Mouse (Mus musculus): ENCODE data around the gene Gpm6b. TPM values are rescaled to one million over a fixed set of nuclear protein-coding genes. Genes with fewer than 3 reads are reported as not detected.

Gpm6b gene
- polyA plus RNA-seq (2015; fragmentation: Nextera tagmentation; extraction: Ambion mirVana) = 23.4 and 25.0 TPM in 2 replicates

DNA sequence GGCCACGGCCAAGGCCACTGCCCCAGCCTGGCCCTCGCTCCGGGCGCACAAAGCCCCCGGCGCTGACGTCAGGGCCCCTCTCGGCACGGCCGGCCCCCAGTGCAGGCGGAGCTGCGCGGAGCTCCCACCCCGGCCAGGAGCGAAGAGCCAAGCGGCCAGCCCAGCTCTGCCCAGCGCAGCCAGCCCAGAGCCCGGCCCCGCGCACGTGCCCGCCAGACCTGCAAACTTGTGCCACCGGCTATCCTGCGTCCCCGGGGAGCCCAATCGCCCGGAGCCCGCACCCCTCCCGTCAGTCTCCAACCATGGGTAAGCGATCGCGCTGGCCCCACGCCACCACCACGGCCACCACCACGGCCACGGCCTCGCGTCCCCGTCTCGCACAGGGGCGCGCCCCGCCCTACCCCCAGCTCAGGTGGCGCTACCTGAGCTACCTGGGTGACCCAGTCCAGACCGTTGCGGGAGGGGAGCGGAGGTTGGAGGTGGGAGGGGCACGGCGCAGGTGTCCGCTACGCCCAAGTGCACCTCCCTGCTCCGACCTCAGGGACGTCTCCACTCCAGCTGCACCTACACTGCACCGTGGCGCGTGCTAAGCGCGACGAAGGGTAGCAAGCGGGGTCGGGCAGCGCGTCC lies at the start of gene Gpm6b:
Gene Gpm6b (plus strand): TSS at position 81 of the 630 bp plus-strand sequence.
- no peaks in the 10 kb centered on the region for H3K9me3 ChIP-seq
- H3K9ac ChIP-seq = peak within 1 kb of the TSS; percentile 39
- no peaks in the 10 kb centered on the region for H3K36me3 ChIP-seq
- H3K27me3 ChIP-seq = peaks cover 30% of the 10 kb centered on the region
- ATAC-seq (ENCODE audit: insufficient number of reproducible peaks, low FRiP score, low TSS enrichment, low read depth) = peak; percentile 87
- 31% methylated on average over 60 of the region's 63 CpGs for WGBS
- 0 out of 2 replicates have a peak, but pooled peaks cover 2% of the 10 kb centered on the region for H3K4me1 ChIP-seq
- H3K4me2 ChIP-seq = peak within 1 kb of the TSS; percentile 88
- peak within 1 kb of the TSS; percentile 51 for H3K4me3 ChIP-seq
- no peak within 1 kb of the TSS for H3K27ac ChIP-seq

DNA sequence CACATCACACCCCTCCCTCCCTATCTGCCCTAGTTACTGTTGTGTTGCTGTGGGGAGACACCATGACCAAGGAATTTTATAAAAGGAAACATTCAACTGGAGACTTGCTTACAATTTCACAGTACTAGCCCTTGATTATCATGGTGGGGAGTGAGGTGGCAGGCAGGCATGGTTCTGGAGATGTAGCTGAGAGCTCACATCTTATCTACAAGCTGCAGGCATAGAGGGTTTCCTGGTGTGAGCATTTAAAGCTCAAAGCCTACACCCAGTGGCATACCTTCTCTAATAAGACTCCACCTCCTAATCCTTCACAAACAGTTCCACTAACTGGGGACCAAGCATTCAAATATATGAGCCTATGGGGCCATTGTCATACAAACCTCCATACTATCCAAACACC lies 42.4 kb upstream of the Gpm6b start:
- ATAC-seq (ENCODE audit: insufficient number of reproducible peaks, low FRiP score, low TSS enrichment, low read depth) = no peak
- no peaks in the 10 kb centered on the region; the same call in 1 of the 2 replicates for H3K27me3 ChIP-seq

DNA sequence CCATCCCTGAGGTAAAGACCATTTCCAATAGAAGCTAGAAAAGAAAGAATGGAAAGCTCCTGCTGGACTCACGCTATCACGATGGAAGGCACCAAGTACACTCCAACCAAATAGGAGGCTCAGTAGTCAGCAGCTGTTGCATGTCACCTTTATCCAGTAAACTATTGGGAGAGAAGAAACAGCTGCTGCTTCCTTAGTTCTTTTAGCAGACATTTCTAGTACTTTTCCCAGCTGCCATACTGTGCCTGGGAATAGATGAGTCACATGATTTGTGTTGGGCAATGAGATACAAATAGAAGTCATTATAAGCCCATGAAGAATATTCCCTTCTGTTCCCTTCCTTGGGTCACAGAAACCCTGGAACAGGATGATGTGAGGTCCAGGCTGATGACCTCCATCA lies 40.4 kb upstream of the Gpm6b start:
- Histone ChIP-seq H3K4me3 (no peak overlapping the region), H3K4me1 (no peaks in the 10 kb centered on the region), H3K36me3 (no peaks in the 10 kb centered on the region), H3K9ac (no peak overlapping the region), H3K4me2 (no peak overlapping the region), H3K27ac (no peak overlapping the region), H3K27me3 (no peaks in the 10 kb centered on the region; the same call in 1 of the 2 replicates), H3K9me3 (no peaks in the 10 kb centered on the region)
- no peak for ATAC-seq (ENCODE audit: insufficient number of reproducible peaks, low FRiP score, low TSS enrichment, low read depth)
- WGBS = 95% methylated on average over 2 of the region's 2 CpGs

More for the DNA sequence above, 42.4 kb upstream of the Gpm6b start:
- Histone ChIP-seq H3K9me3 (no peaks in the 10 kb centered on the region), H3K27ac (no peak overlapping the region), H3K4me3 (no peak overlapping the region), H3K9ac (no peak overlapping the region), H3K4me2 (no peak overlapping the region), H3K4me1 (no peaks in the 10 kb centered on the region), H3K36me3 (no peaks in the 10 kb centered on the region)

DNA sequence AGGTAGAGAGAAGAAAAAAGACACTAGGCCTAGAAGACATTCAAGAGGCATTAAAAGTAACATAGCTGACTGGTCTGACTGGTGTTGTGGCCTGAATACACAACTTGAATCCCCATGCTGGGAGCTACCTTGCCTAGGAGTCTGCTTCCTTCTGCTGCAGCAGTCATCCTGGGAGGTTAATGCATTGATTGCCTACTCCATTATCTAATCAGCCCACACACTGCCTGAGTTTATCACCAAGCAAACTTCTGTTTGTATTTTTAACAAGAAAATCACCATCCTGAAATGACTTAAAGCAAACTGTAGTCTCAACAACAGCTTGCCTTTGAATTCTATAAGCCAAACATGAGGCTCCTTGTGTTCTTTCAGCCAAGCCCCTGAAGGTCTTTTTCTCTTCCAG lies 38.9 kb upstream of the Gpm6b start:
- no peaks in the 10 kb centered on the region for H3K4me1 ChIP-seq
- no peaks in the 10 kb centered on the region; the same call in 1 of the 2 replicates for H3K27me3 ChIP-seq
- no peak overlapping the region for H3K27ac ChIP-seq
- H3K4me2 ChIP-seq = no peak overlapping the region
- H3K4me3 ChIP-seq = no peak overlapping the region
- no peak overlapping the region for H3K9ac ChIP-seq
- H3K36me3 ChIP-seq = no peaks in the 10 kb centered on the region
- ATAC-seq (ENCODE audit: insufficient number of reproducible peaks, low FRiP score, low TSS enrichment, low read depth) = no peak
- H3K9me3 ChIP-seq = no peaks in the 10 kb centered on the region

DNA sequence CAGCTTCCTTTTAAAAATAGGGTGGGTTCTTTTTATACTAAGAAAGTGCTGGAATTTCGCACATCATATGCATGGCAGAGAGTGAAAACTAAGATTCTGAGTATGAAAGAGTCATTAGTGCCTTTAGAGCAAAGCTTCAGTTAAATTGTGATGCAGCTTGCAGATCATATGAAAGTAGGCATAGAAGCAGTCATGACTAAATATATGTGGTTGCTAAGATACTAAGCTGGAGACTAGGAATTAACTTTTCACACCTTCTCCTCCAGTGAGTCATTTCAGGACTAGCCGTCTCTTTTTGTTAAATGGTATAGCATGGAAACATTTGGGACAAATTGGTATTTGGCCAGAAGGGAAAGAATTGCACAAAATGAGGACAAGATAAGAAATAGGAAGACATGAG lies 24.1 kb upstream of the Gpm6b start:
- 69% methylated on average over 2 of the region's 2 CpGs for WGBS
- Histone ChIP-seq H3K27ac (no peak overlapping the region), H3K4me1 (no peaks in the 10 kb centered on the region), H3K27me3 (peaks cover 10% of the 10 kb centered on the region; the same call in 1 of the 2 replicates), H3K9me3 (no peaks in the 10 kb centered on the region), H3K36me3 (no peaks in the 10 kb centered on the region), H3K4me3 (no peak overlapping the region), H3K9ac (no peak overlapping the region), H3K4me2 (no peak overlapping the region)
- no peak for ATAC-seq (ENCODE audit: insufficient number of reproducible peaks, low FRiP score, low TSS enrichment, low read depth)

DNA sequence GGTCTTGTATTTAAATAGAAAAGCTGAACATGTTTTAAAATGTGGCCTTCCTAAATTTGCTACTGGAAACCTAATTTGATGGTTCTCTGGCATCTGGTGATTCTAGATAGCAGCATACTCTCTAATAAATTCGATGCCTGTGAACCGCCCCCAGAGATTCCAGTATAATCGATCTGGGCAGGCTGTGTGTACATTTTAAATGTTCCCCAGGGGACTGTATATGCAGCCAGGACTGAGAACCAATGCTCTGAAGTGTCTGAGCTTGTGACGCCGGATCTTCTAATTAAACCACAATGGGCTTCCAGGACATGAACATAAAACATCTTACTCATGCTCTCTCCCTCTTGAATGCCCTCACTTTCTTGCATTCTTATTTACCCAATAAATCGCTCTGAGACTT lies 22.5 kb upstream of the Gpm6b start:
- no peak overlapping the region for H3K27ac ChIP-seq
- H3K27me3 ChIP-seq = peaks cover 10% of the 10 kb centered on the region; the same call in 1 of the 2 replicates
- WGBS = 58% methylated on average over 6 of the region's 6 CpGs
- no peaks in the 10 kb centered on the region for H3K4me1 ChIP-seq
- no peaks in the 10 kb centered on the region for H3K9me3 ChIP-seq
- no peak overlapping the region for H3K4me2 ChIP-seq
- H3K9ac ChIP-seq = no peak overlapping the region
- H3K36me3 ChIP-seq = no peaks in the 10 kb centered on the region
- no peak overlapping the region for H3K4me3 ChIP-seq
- ATAC-seq (ENCODE audit: insufficient number of reproducible peaks, low FRiP score, low TSS enrichment, low read depth) = no peak

DNA sequence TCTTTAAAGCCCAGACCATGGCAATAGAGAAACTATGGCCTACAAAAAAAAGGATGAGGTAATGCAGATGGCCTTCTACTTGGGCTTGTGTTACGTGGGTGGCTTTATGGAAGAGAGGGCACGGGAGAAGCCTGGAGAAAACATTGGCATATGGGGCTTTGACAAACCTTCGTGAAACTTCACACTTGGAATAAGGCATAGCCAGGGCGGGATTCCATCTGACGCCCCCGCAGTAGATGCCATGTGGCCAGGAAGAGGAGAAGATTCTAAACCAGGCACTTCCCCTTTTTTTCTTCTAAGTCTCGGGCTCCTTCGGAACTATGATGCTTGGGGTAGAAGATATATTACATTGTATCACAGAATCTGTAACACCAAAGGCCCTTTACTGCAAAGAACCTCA lies 22.0 kb upstream of the Gpm6b start:
- no peaks in the 10 kb centered on the region for H3K9me3 ChIP-seq
- no peak overlapping the region for H3K4me2 ChIP-seq
- H3K27me3 ChIP-seq = peaks cover 10% of the 10 kb centered on the region; the same call in 1 of the 2 replicates
- ATAC-seq (ENCODE audit: insufficient number of reproducible peaks, low FRiP score, low TSS enrichment, low read depth) = no peak
- no peaks in the 10 kb centered on the region for H3K36me3 ChIP-seq
- H3K4me3 ChIP-seq = no peak overlapping the region
- no peak overlapping the region for H3K9ac ChIP-seq
- no peaks in the 10 kb centered on the region for H3K4me1 ChIP-seq
- no peak overlapping the region for H3K27ac ChIP-seq
- WGBS = 75% methylated on average over 8 of the region's 8 CpGs

DNA sequence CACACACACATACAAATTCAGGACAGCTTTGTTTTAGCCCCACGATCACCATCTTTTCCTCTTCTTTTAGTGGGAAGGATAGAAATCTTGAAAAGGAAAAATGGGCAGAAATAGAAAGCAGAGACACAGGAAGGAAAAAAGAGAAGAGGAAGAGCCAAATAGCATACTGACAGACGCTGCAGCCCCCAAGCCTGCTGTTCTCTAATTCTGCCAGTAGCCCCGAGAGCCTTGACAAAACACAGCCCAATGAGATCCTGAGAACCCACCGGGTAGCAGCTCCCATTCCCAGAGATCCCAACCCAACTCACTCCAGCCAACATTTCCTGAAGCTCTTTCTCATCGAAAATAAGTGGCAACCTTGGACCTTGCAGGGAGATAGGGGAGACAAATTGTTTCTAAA lies 19.4 kb upstream of the Gpm6b start:
- no peak overlapping the region for H3K4me3 ChIP-seq
- no peak overlapping the region for H3K27ac ChIP-seq
- H3K27me3 ChIP-seq = peaks cover 7% of the 10 kb centered on the region
- 60% methylated on average over 5 of the region's 5 CpGs for WGBS
- H3K36me3 ChIP-seq = no peaks in the 10 kb centered on the region
- no peak overlapping the region for H3K9ac ChIP-seq
- H3K4me2 ChIP-seq = no peak overlapping the region
- H3K9me3 ChIP-seq = no peaks in the 10 kb centered on the region
- no peak for ATAC-seq (ENCODE audit: insufficient number of reproducible peaks, low FRiP score, low TSS enrichment, low read depth)
- no peaks in the 10 kb centered on the region for H3K4me1 ChIP-seq

DNA sequence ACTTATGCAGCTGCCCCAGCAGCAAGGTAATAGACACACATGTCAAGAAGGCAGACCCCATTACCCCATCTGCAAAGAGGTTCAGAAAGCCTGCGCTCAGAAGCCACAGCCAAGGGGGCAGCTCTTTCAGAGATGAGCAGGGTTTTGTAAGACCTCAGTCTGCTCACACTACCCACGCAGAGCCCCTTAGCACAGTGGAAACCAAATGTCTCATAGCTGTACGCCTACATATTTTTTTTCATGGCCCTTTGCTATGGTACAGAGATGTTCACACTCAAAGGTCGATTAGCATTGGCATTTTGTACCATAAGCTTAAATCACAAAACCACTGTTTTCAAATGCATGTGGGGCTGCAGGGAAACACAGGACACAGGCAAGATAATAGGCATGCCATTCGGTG lies 11.9 kb upstream of the Gpm6b start:
- WGBS = 80% methylated on average over 5 of the region's 5 CpGs
- H3K9me3 ChIP-seq = no peaks in the 10 kb centered on the region
- H3K9ac ChIP-seq = no peak overlapping the region
- no peaks in the 10 kb centered on the region for H3K36me3 ChIP-seq
- ATAC-seq (ENCODE audit: insufficient number of reproducible peaks, low FRiP score, low TSS enrichment, low read depth) = no peak
- H3K4me2 ChIP-seq = no peak overlapping the region
- no peaks in the 10 kb centered on the region for H3K4me1 ChIP-seq
- no peak overlapping the region for H3K27ac ChIP-seq
- peaks cover 15% of the 10 kb centered on the region for H3K27me3 ChIP-seq
- H3K4me3 ChIP-seq = no peak overlapping the region

DNA sequence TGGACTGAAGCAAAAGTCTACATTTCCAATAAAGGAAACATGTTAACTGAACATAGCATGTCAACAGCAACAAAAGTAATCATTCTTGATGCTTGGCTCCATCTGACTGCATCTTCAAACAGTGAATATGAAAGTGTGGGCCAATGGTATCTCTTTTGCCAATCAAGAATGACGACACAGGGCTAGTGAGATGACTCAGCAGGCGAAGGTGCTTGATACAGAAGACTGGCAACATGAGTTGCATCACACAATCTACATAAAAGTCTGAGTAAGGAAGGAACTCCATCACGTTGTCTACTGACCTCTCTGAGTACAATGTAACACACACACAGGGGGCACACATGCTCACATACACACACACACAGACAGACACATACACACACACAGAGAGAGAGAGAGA lies 9.0 kb upstream of the Gpm6b start:
- H3K4me2 ChIP-seq = no peak overlapping the region
- H3K9me3 ChIP-seq = no peaks in the 10 kb centered on the region
- H3K9ac ChIP-seq = no peak overlapping the region
- no peak overlapping the region for H3K27ac ChIP-seq
- H3K36me3 ChIP-seq = no peaks in the 10 kb centered on the region
- H3K27me3 ChIP-seq = peaks cover 9% of the 10 kb centered on the region; the same call in 1 of the 2 replicates
- H3K4me3 ChIP-seq = no peak overlapping the region
- WGBS = 67% methylated on average over 3 of the region's 3 CpGs
- H3K4me1 ChIP-seq = no peaks in the 10 kb centered on the region
- no peak for ATAC-seq (ENCODE audit: insufficient number of reproducible peaks, low FRiP score, low TSS enrichment, low read depth)

DNA sequence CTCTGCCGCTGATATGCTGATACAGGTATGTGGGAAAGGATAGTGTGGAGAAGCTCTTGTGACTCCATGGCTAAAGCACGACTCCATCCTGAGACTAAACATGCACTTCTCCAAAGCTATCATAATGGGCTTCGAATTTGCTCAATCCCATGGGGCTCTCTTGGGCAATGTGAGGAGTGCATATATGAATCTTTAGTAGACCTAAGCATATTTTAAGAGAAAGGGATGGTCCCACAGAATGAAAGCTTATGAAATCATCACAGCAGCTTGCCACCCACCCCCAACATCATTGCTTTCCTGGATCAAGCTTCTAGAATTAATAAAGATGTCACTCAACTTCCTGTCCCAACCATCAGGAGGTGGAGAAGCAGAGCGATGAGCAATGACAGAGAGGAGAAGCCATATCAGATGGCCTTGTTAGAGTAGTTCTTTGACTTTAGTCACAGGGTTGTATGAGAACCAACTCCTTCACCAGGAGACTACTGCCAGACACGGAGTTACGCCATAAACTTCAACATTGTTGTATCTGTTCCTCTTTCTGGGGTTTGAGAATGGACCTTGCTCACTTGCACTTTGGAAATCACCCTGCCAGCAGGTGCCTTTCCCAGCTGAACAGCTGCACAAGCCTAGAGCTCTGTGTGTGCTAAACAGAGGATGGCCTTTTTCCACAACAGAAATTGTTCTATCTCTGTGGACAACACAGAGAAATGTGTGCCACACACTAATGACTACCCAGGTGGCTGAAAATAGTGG lies 8.0 kb upstream of the Gpm6b start:
- Histone ChIP-seq H3K4me3 (no peak overlapping the region), H3K36me3 (no peaks in the 10 kb centered on the region), H3K4me1 (no peaks in the 10 kb centered on the region), H3K27ac (no peak overlapping the region), H3K4me2 (no peak overlapping the region), H3K9ac (no peak overlapping the region), H3K9me3 (no peaks in the 10 kb centered on the region), H3K27me3 (peaks cover 9% of the 10 kb centered on the region; the same call in 1 of the 2 replicates)
- 87% methylated on average over 6 of the region's 6 CpGs for WGBS
- ATAC-seq (ENCODE audit: insufficient number of reproducible peaks, low FRiP score, low TSS enrichment, low read depth) = no peak

DNA sequence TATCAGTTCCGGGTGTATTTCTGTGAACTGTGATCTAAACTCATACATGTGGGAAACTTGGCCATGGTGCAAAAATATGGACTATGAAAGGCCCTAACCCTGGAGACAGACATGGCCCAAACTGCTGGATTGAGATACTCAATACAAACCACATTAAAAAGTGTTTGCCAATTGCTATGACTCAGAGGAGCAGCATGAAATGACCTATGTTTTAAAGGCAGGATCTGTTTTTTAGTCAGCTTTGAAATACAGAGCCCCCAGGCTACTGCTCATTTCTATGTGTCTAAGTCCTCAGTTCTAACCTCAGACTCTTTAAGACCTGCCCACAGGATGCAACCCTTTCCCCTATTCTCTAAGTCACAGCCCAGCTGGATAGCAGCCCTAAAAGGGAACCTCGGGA lies 2.6 kb upstream of the Gpm6b start:
- Histone ChIP-seq H3K4me1 (0 out of 2 replicates have a peak, but pooled peaks cover 2% of the 10 kb centered on the region), H3K27me3 (peaks cover 30% of the 10 kb centered on the region), H3K27ac (no peak overlapping the region), H3K4me2 (no peak overlapping the region), H3K9ac (no peak overlapping the region), H3K36me3 (no peaks in the 10 kb centered on the region), H3K9me3 (no peaks in the 10 kb centered on the region), H3K4me3 (no peak overlapping the region)
- WGBS = 41% methylated on average over 2 of the region's 2 CpGs
- ATAC-seq (ENCODE audit: insufficient number of reproducible peaks, low FRiP score, low TSS enrichment, low read depth) = no peak
